Mouse (Mus musculus): ENCODE measurements at regions not wholly inside any gene's neighbourhood (a gene's known extent, or its start where the extent isn't known, plus 50 kb on each side); places are given as distances from the start of the nearest gene placed in this dataset.

GRCm38 (mm10) chr12:56472856-56473647 is 63.7 kb downstream of the Nkx2-1 start:
- H3K4me3 ChIP-seq: no peak overlapping the region
- no peak for ATAC-seq (ENCODE audit: insufficient number of reproducible peaks, insufficient read depth, low FRiP score, low TSS enrichment, low read depth)
- no peaks in the 10 kb centered on the region for H3K4me1 ChIP-seq
- no peak overlapping the region for H3K4me2 ChIP-seq
- H3K27me3 ChIP-seq: no peaks in the 10 kb centered on the region
- no peak overlapping the region for H3K27ac ChIP-seq
- no peaks in the 10 kb centered on the region for H3K36me3 ChIP-seq
- no peaks in the 10 kb centered on the region for H3K9me3 ChIP-seq
- no peak overlapping the region for H3K9ac ChIP-seq
- WGBS: 62% methylated on average over 10 of the region's 10 CpGs

GRCm38 (mm10) chr12:56470932-56471500 is 65.7 kb downstream of the Nkx2-1 start:
- no peaks in the 10 kb centered on the region for H3K36me3 ChIP-seq
- H3K4me3 ChIP-seq: no peak overlapping the region
- no peaks in the 10 kb centered on the region for H3K9me3 ChIP-seq
- H3K9ac ChIP-seq: no peak overlapping the region
- ATAC-seq (ENCODE audit: insufficient number of reproducible peaks, insufficient read depth, low FRiP score, low TSS enrichment, low read depth): no peak
- H3K27me3 ChIP-seq: no peaks in the 10 kb centered on the region
- 78% methylated on average over 10 of the region's 10 CpGs for WGBS
- no peaks in the 10 kb centered on the region for H3K4me1 ChIP-seq
- no peak overlapping the region for H3K27ac ChIP-seq
- no peak overlapping the region for H3K4me2 ChIP-seq

- WGBS: 3% methylated on average over 10 of the region's 10 CpGs
Measured at GRCm38 (mm10) chr12:56459508-56460119, 77.1 kb downstream of the Nkx2-1 start.

GRCm38 (mm10) chr12:56458665-56459507 is 77.8 kb downstream of the Nkx2-1 start:
- Histone ChIP-seq H3K36me3 (no peaks in the 10 kb centered on the region), H3K4me2 (peak overlapping the region; percentile 23), H3K4me1 (no peaks in the 10 kb centered on the region; the same call in 1 of the 2 replicates), H3K9ac (no peak overlapping the region), H3K9me3 (no peaks in the 10 kb centered on the region), H3K27me3 (peaks cover 32% of the 10 kb centered on the region), H3K4me3 (no peak overlapping the region; the same call in 1 of the 2 replicates), H3K27ac (no peak overlapping the region)
- ATAC-seq (ENCODE audit: insufficient number of reproducible peaks, insufficient read depth, low FRiP score, low TSS enrichment, low read depth): no peak
- WGBS: 8% methylated on average over 16 of the region's 16 CpGs

More at GRCm38 (mm10) chr12:56459508-56460119, 77.1 kb downstream of the Nkx2-1 start:
- no peak overlapping the region for H3K4me3 ChIP-seq
- H3K4me2 ChIP-seq: peak overlapping the region; percentile 23
- no peaks in the 10 kb centered on the region for H3K36me3 ChIP-seq
- no peaks in the 10 kb centered on the region for H3K9me3 ChIP-seq
- ATAC-seq (ENCODE audit: insufficient number of reproducible peaks, insufficient read depth, low FRiP score, low TSS enrichment, low read depth): no peak
- no peak overlapping the region for H3K9ac ChIP-seq
- no peak overlapping the region for H3K27ac ChIP-seq
- no peaks in the 10 kb centered on the region; the same call in 1 of the 2 replicates for H3K4me1 ChIP-seq
- H3K27me3 ChIP-seq: peaks cover 32% of the 10 kb centered on the region

- H3K27me3 ChIP-seq: peaks cover 32% of the 10 kb centered on the region
- WGBS: 21% methylated on average over 5 of the region's 5 CpGs
- no peak overlapping the region for H3K27ac ChIP-seq
- H3K36me3 ChIP-seq: no peaks in the 10 kb centered on the region
- H3K9ac ChIP-seq: no peak overlapping the region
- no peaks in the 10 kb centered on the region; the same call in 1 of the 2 replicates for H3K4me1 ChIP-seq
- no peak for ATAC-seq (ENCODE audit: insufficient number of reproducible peaks, insufficient read depth, low FRiP score, low TSS enrichment, low read depth)
- no peaks in the 10 kb centered on the region for H3K9me3 ChIP-seq
- H3K4me2 ChIP-seq: no peak overlapping the region
- H3K4me3 ChIP-seq: no peak overlapping the region
Measured at GRCm38 (mm10) chr12:56457951-56458350, 78.8 kb downstream of the Nkx2-1 start.

- no peak overlapping the region for H3K27ac ChIP-seq
- 9% methylated on average over 2 of the region's 2 CpGs for WGBS
Measured at GRCm38 (mm10) chr12:56457356-56457755, 79.4 kb downstream of the Nkx2-1 start.

GRCm38 (mm10) chr12:56450261-56450660 is 86.4 kb downstream of the Nkx2-1 start:
- no peaks in the 10 kb centered on the region for H3K27me3 ChIP-seq
- H3K9me3 ChIP-seq: no peaks in the 10 kb centered on the region
- no peaks in the 10 kb centered on the region for H3K4me1 ChIP-seq
- no peak overlapping the region for H3K27ac ChIP-seq
- no peak for ATAC-seq (ENCODE audit: insufficient number of reproducible peaks, insufficient read depth, low FRiP score, low TSS enrichment, low read depth)
- no peak overlapping the region for H3K4me2 ChIP-seq
- no peaks in the 10 kb centered on the region for H3K36me3 ChIP-seq
- WGBS: 79% methylated on average over 2 of the region's 2 CpGs
- H3K9ac ChIP-seq: no peak overlapping the region
- no peak overlapping the region for H3K4me3 ChIP-seq

More at GRCm38 (mm10) chr12:56457356-56457755, 79.4 kb downstream of the Nkx2-1 start:
- H3K4me2 ChIP-seq: no peak overlapping the region
- H3K36me3 ChIP-seq: no peaks in the 10 kb centered on the region
- no peak overlapping the region for H3K4me3 ChIP-seq
- no peaks in the 10 kb centered on the region; the same call in 1 of the 2 replicates for H3K4me1 ChIP-seq
- H3K9me3 ChIP-seq: no peaks in the 10 kb centered on the region
- H3K9ac ChIP-seq: no peak overlapping the region
- no peak for ATAC-seq (ENCODE audit: insufficient number of reproducible peaks, insufficient read depth, low FRiP score, low TSS enrichment, low read depth)
- H3K27me3 ChIP-seq: peaks cover 32% of the 10 kb centered on the region

- no peak for ATAC-seq (ENCODE audit: insufficient number of reproducible peaks, insufficient read depth, low FRiP score, low TSS enrichment, low read depth)
- H3K27me3 ChIP-seq: no peaks in the 10 kb centered on the region
Measured at GRCm38 (mm10) chr12:56448786-56449564, 87.7 kb downstream of the Nkx2-1 start.

GRCm38 (mm10) chr12:56441166-56441817 is 95.4 kb downstream of the Nkx2-1 start:
- H3K27ac ChIP-seq: no peak overlapping the region
- H3K4me2 ChIP-seq: no peak overlapping the region
- no peaks in the 10 kb centered on the region for H3K27me3 ChIP-seq
- no peaks in the 10 kb centered on the region for H3K9me3 ChIP-seq
- H3K9ac ChIP-seq: no peak overlapping the region
- no peak overlapping the region for H3K4me3 ChIP-seq
- no peaks in the 10 kb centered on the region for H3K4me1 ChIP-seq
- no peak for ATAC-seq (ENCODE audit: insufficient number of reproducible peaks, insufficient read depth, low FRiP score, low TSS enrichment, low read depth)
- 75% methylated on average over 8 of the region's 8 CpGs for WGBS
- no peaks in the 10 kb centered on the region for H3K36me3 ChIP-seq

More at GRCm38 (mm10) chr12:56448786-56449564, 87.7 kb downstream of the Nkx2-1 start:
- H3K4me1 ChIP-seq: no peaks in the 10 kb centered on the region
- no peak overlapping the region for H3K4me3 ChIP-seq
- H3K9me3 ChIP-seq: no peaks in the 10 kb centered on the region
- no peak overlapping the region for H3K27ac ChIP-seq
- H3K4me2 ChIP-seq: no peak overlapping the region
- H3K9ac ChIP-seq: no peak overlapping the region
- H3K36me3 ChIP-seq: no peaks in the 10 kb centered on the region
- 80% methylated on average over 12 of the region's 12 CpGs for WGBS

GRCm38 (mm10) chr12:56440068-56440847 is 94.6 kb upstream of the Mbip start:
- Histone ChIP-seq H3K4me1 (no peaks in the 10 kb centered on the region), H3K4me3 (no peak overlapping the region), H3K9ac (no peak overlapping the region), H3K4me2 (no peak overlapping the region), H3K27ac (no peak overlapping the region), H3K36me3 (no peaks in the 10 kb centered on the region), H3K9me3 (no peaks in the 10 kb centered on the region), H3K27me3 (no peaks in the 10 kb centered on the region)
- ATAC-seq (ENCODE audit: insufficient number of reproducible peaks, insufficient read depth, low FRiP score, low TSS enrichment, low read depth): no peak
- WGBS: 42% methylated on average over 12 of the region's 12 CpGs
